Mouse (Mus musculus): Measurements from ENCODE around the gene Olfm1.

The Olfm1 gene

GRCm38 (mm10) chr2:28204677-28205466, 12.1 kb downstream of the Olfm1 start:
- DNase-seq (ENCODE audit: low spot score in 2 of 2) = no peak

GRCm38 (mm10) chr2:28205467-28205805, 12.6 kb downstream of the Olfm1 start:
- DNase-seq (ENCODE audit: low spot score in 2 of 2) = peak; percentile 72 to 87

- no peak for DNase-seq (ENCODE audit: low spot score in 2 of 2)
These were observed 13.2 kb downstream of the Olfm1 start for GRCm38 (mm10) chr2:28205870-28206421.

DNA sequence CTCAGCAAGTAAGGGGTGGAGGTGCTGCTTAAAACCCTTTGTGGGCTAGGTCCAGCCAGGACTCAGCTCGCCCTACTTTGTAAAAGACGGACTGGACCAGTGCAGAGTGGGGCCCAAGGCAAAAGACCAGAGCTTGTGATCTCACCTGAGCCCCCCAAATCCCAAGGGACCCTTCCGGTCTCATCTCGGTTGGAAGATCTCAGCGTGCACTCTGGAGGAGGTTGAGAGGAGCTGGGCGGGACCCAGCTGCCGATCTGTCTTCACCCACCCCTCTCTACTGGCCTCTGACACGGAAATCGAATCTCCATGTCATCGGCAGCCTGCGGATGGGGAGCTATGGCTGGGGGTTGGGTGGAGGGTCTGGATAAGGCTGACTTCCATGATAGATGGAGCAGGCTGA, 13.7 kb downstream of the Olfm1 start:
- DNase-seq (ENCODE audit: low spot score in 2 of 2) = no peak

GRCm38 (mm10) chr2:28207200-28207750, 14.5 kb downstream of the Olfm1 start:
- no peak for DNase-seq (ENCODE audit: low spot score in 2 of 2)

DNA sequence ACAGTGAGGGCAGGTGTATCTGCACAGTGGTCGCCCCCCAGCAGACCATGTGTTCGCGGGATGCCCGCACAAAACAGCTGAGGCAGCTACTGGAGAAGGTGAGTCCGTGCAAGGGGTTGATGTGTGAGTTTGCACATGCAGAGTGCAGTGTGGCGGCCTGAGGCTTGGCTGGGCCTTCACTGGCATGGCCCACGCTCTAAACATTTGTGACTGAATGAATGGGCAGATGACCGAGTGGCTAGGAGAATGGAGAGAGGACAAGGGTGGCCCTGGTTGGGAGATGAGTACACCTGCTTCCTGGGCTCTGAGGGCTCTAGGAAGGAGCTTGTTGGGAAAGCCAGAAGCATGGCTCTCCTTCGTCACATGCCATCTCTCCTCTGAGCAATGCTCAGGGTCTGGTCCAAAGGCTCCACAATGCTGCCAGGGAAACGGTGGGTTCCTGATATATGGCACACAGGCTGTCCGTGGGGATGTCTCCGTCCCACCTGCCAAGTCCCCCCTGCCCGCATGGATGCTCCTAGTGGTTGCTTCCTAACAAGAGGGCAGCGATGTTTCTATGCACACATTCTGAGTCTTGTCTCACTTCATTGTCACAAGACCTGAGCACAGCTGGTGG, 15.4 kb downstream of the Olfm1 start:
- DNase-seq (ENCODE audit: low spot score in 2 of 2) = no peak

GRCm38 (mm10) chr2:28209211-28209610, 16.4 kb downstream of the Olfm1 start:
- DNase-seq (ENCODE audit: low spot score in 2 of 2) = no peak

GRCm38 (mm10) chr2:28209653-28210052, 16.9 kb downstream of the Olfm1 start:
- no peak for DNase-seq (ENCODE audit: low spot score in 2 of 2)

DNA sequence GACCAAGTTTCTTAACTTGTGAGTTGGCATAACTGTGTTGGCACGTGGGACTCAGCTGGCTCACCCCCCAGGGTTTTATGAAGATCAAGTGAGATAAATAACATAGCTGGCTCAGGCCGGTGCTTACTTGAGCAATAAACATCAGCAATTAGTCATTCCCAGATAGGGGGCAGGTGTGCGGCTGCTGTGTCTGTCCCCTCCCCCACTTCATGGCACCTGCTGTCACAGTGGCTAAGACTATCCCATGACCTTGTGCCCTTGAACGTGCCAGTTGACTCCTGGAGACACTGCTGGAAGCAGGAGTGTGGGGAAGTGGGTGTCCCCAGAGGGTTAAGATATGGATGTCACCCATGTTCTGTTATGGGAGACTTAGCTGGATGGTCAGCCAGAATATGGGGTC, 17.5 kb downstream of the Olfm1 start:
- no peak for DNase-seq (ENCODE audit: low spot score in 2 of 2)

GRCm38 (mm10) chr2:28211531-28212281, 18.9 kb downstream of the Olfm1 start:
- no peak for DNase-seq (ENCODE audit: low spot score in 2 of 2)

- DNase-seq (ENCODE audit: low spot score in 2 of 2) = no peak
These were observed 20.1 kb downstream of the Olfm1 start for GRCm38 (mm10) chr2:28212911-28213310.

GRCm38 (mm10) chr2:28216211-28216775, 23.5 kb downstream of the Olfm1 start:
- no peak for DNase-seq (ENCODE audit: low spot score in 2 of 2)

- no peak for DNase-seq (ENCODE audit: low spot score in 2 of 2)
These were observed 25.0 kb downstream of the Olfm1 start for GRCm38 (mm10) chr2:28217783-28218182.

GRCm38 (mm10) chr2:28218651-28219356, 26.0 kb downstream of the Olfm1 start:
- DNase-seq (ENCODE audit: low spot score in 2 of 2) = no peak

DNA sequence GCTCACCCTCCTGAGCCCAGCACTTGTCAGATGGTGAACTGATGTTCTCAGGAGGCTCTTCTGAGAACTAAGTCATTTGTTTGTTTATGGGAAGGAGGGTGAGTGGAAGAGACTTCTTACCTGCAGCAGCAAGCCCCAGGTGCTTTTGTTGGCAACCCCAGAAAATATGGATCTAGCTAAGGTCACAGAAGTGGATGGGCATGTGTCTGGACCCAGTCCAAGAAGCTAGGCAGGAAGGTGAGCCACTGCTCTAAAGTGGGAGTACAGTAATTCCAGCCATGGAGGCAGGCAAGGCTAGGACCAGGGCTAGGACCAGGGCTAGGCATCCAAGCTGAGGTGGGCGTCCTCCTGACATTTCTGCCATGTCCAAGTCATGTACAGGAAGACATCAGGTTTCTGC, 26.8 kb downstream of the Olfm1 start:
- no peak for DNase-seq (ENCODE audit: low spot score in 2 of 2)

DNA sequence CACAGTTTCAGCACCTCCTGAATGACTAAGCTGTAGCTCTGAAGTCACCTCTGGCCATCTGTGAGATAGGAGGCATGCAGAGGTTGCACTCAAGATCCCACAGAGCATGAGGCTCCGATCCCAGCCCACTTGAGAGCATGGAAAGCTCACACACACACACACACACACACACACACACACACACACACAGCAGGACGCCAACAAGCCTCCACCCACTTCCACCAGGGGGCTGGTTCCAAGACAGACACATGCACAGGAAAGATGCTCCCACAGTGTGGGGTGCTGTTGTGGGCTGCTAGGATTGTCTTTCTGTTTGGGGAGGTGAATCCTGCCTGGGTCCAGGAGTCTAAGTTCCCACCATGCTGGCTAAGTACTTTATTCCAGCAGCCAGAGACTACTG, 29.0 kb downstream of the Olfm1 start:
- DNase-seq (ENCODE audit: low spot score in 2 of 2) = no peak

- no peak for DNase-seq (ENCODE audit: low spot score in 2 of 2)
These were observed 32.0 kb downstream of the Olfm1 start for GRCm38 (mm10) chr2:28224819-28225218.

DNA sequence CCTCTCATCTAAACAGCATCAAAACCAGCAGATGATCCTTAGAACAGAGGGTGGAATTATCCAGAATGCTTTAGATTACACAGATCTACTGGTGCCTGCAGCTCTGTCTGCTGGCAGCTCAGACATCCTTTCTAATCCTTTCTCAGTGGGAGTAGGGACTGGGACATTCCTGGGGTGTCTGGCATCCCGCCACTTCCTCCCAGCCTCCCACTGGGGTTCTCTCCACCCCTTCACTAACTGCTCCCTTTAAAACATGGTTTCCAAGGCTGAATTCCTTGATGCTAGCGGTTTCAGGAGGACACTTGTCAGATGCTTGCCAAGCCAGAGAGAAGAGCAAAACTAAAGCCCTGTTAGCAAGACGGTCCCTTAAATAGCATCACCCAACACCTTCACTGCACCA, 33.1 kb downstream of the Olfm1 start:
- DNase-seq (ENCODE audit: low spot score in 2 of 2) = peak; percentile 62 to 65

- DNase-seq (ENCODE audit: low spot score in 2 of 2) = no peak
These were observed 34.2 kb downstream of the Olfm1 start for GRCm38 (mm10) chr2:28226971-28227370.

DNA sequence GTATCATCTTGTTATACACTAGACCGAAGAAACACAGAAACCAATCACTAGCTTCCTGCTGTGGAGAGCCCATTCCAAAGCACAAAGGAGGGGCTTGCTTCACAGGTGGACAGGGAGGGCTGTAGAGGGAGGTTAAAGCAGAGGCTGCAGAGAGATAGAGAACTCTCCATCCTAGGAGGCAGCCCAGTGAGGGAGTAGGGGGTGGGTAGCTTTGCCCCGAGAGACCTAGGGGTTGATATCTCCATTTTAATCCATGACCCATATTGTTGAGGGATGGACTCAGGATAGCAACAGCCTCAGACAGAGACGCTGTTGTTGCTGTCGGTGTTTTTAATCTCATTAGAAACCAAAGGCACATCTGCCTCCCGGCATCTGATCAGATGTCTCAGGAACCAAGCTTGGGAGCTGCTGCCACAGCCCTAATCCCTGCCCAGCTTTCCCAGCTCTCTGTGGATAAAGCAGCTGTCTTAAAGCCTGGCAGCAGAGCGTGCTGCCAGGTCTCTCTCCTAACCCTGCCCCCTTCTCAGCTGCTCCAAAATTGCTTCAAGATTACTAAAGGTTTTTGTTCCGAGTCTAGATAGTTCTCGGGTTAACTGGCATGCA, 34.9 kb downstream of the Olfm1 start:
- DNase-seq (ENCODE audit: low spot score in 2 of 2) = no peak

DNA sequence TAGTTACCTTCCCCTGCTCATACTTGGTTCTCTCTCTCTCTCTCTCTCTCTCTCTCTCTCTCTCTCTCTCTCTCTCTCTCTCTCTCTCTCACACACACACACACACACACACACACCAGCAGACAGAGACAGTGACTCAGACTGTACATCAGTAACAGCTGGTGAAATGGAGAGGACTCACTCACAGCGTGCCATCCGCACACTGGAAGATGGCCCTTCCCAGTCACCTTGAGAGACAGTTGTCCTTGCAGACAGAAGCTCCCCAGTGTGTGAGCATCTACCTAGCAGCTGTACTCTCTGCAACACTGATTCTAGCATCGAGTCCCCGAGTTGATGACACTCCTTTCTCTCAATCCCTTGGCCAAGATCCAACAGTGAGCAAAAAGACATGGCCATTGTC, 35.6 kb downstream of the Olfm1 start:
- DNase-seq (ENCODE audit: low spot score in 2 of 2) = no peak
